Mouse (Mus musculus) forebrain, embryonic 14.5 days (tissue): Measurements from ENCODE around the gene Efcab14. TPM values are rescaled to one million over a fixed set of nuclear protein-coding genes. Genes with fewer than 3 reads are reported as not detected.
A peak's percentile ranks its signal among the peaks of the same experiment; 100 is the strongest.

Experiments
- ATAC-seq: fragments of 200-750 bp; cut with Nextera tagmentation; 2 replicates; pipeline ENCODE4 v1.8.0; 2017; ENCODE audit warnings: mild to moderate bottlenecking, moderate library complexity
- DNase-seq: peaks from one replicate; pipeline ENCODE4 v3.0.0-alpha.2; 2015; ENCODE audit warnings: low spot score
- H3K27ac ChIP-seq: fragments of 300-500 bp; sonication (generic); 2 replicates; pipeline ENCODE4 v1.5.1; 2014; ENCODE audit warnings: low read depth, mild to moderate bottlenecking, control low read depth, low read length, moderate library complexity
- H3K27me3 ChIP-seq: fragments of 300-500 bp; sonication (generic); replicated peaks from 2 replicates; pipeline ENCODE4 v1.6.1; 2014; ENCODE audit warnings: low read length, control low read depth, mixed read lengths; ENCODE audit not compliant: control insufficient read depth, insufficient read depth
- H3K36me3 ChIP-seq: fragments of 300-500 bp; sonication (generic); 2 replicates; pipeline ENCODE4 v1.6.1; 2014; ENCODE audit warnings: low read length, control low read depth; ENCODE audit not compliant: control insufficient read depth, insufficient read depth
- H3K4me1 ChIP-seq: fragments of 300-500 bp; sonication (generic); 2 replicates; pipeline ENCODE4 v1.6.1; 2014; ENCODE audit warnings: antibody characterized with exemption, low read length, control low read depth; ENCODE audit not compliant: control insufficient read depth, insufficient read depth
- H3K4me2 ChIP-seq: fragments of 300-500 bp; sonication (generic); 2 replicates; pipeline ENCODE4 v1.6.1; 2014; ENCODE audit warnings: mild to moderate bottlenecking, control low read depth, low read length
- H3K4me3 ChIP-seq: fragments of 300-500 bp; sonication (generic); 2 replicates; pipeline ENCODE4 v1.5.1; 2014; ENCODE audit warnings: low read depth, low read length, control low read depth
- H3K9ac ChIP-seq: fragments of 300-500 bp; sonication (generic); 2 replicates; pipeline ENCODE4 v1.6.1; 2014; ENCODE audit warnings: mild to moderate bottlenecking, low read length, control low read depth, moderate library complexity
- H3K9me3 ChIP-seq: fragments of 300-500 bp; sonication (generic); replicated peaks from 2 replicates; pipeline ENCODE4 v1.6.1; 2016; ENCODE audit warnings: low read length, control low read depth, mixed read lengths; ENCODE audit not compliant: control insufficient read depth
- WGBS: fragments of 180-500 bp; shearing (Covaris S2); extraction: QIAGEN DNeasy Blood & Tissue Kit; methylation state at CpG from one replicate; pipeline ENCODE4 v1.1.7; 2014; 5-methylcytosine and 5-hydroxymethylcytosine counted together
- polyA plus RNA-seq: library from polyadenylated mRNA; unstranded; fragments of >200 nt; fragmentation: Nextera tagmentation; extraction: Ambion mirVana; gene quantifications from 2 replicates; pipeline ENCODE4 v1.2.1, GENCODE M21; 2014

The Efcab14 gene
- polyA plus RNA-seq, 1 experiment from 2014 or later: 17.7 TPM

DNA sequence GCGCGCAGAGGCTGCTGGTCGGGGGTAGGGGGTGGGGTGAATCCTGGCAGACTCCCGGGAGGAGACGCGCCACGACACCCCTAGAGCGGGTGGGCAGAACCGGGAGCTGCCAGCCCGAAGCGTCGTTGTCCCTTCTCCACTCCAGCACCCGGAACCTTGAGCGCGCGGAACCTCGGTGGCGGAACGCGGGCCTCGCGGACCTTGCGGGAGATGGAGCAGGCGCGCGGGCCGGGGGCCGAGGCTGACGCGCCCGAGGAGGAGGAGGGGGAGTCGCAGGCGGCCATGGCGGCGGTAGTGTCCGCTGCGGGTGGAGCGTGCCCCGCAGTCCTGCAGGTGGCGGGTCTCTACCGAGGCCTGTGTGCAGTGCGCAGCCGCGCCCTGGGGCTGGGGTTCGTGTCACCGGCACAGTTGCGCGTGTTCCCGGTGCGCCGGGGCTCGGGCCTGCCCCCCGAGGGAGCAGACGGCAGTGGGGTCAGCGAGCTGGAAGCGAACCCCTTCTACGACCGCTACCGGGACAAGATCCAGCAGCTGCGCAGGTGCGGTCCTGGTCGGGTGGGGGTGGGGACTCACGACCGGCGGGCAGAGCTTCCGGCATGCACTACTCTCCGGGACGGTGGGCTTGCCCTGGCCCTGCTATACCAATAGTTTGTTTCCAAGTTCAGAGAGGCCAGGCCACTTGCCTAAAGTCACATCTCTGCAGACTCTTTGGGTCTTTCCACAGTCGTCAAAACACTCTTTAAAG lies 47.4 kb downstream of the Efcab14 start, which contains the start of gene Atpaf1:
TSS of gene Atpaf1 (plus strand) at position 44 of the 742 bp plus-strand sequence.
- Histone ChIP-seq H3K36me3 (peaks cover 11% of the 10 kb centered on the region), H3K4me3 (peak within 1 kb of the TSS; percentile 68), H3K9me3 (no peaks in the 10 kb centered on the region), H3K27ac (no peak within 1 kb of the TSS), H3K4me2 (peak within 1 kb of the TSS; percentile 69), H3K4me1 (peaks cover 5% of the 10 kb centered on the region; the same call in 1 of the 2 replicates), H3K9ac (peak within 1 kb of the TSS; percentile 82), H3K27me3 (no peaks in the 10 kb centered on the region)
- ATAC-seq (peak; percentile 91), DNase-seq (peak; percentile 66)
- under 1% methylated on average over 55 of the region's 69 CpGs for WGBS

DNA sequence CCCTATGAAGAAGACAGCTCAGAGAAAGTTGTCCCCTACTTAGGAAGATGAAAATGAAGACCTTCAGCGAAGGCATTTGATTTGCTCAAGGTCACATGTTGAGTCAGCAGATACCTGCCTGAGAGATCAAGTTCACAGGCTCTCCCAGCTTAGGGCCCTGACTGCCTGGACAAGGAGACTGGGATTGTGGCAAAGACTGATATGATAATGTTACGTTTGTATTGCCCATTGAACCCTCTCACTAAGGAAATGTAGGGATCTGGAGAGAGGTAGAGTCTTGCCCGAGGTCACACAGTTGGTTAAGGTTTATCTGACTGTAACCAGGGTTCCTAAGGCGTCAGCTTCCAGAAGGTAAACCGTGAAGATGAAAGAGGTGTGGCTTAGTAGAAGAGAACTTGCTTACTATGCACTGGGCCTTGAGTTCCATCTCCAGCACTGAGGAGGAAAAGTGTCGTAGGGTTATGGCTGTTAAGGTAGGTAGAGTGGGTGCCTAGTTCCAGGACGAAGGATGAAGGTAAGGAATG lies 48.0 kb downstream of the Efcab14 start:
- Histone ChIP-seq H3K36me3 (peaks cover 18% of the 10 kb centered on the region), H3K4me3 (peak overlapping the region; percentile 68), H3K4me2 (peak overlapping the region; percentile 69), H3K27me3 (no peaks in the 10 kb centered on the region), H3K4me1 (peaks cover 5% of the 10 kb centered on the region; the same call in 1 of the 2 replicates), H3K9ac (peak overlapping the region; percentile 82), H3K9me3 (no peaks in the 10 kb centered on the region), H3K27ac (no peak overlapping the region)
- ATAC-seq (0 out of 2 replicates have a peak, but pooled peaks have one; percentile 1), DNase-seq (peak; percentile 0)
- 66% methylated on average over 7 of the region's 7 CpGs for WGBS

DNA sequence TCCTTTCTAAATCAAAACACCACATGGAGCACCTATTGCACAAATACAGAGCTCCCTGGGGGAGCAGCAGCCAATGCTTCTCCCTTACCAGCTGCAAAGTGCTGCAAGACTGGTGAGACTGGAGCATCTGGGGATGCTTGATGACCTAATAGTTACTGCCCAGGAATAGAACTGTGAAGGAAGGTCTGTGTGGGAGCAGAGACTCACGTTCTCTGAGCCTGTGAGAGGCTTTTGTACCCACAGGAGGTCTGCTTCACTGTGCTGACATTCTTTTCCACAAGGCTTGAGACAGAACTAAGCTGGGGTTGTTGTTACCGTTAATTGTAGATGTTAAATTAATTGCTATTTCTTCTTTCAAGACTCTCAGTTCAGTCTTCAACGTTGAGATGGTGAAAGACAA lies 53.3 kb downstream of the Efcab14 start:
- Histone ChIP-seq H3K9ac (no peak overlapping the region), H3K4me2 (no peak overlapping the region), H3K27me3 (no peaks in the 10 kb centered on the region), H3K36me3 (peaks cover 45% of the 10 kb centered on the region), H3K4me3 (no peak overlapping the region), H3K9me3 (no peaks in the 10 kb centered on the region), H3K4me1 (peaks cover under 1% of the 10 kb centered on the region; the same call in 1 of the 2 replicates), H3K27ac (no peak overlapping the region)
- DNase-seq (no peak), ATAC-seq (no peak)
- 76% methylated on average over 3 of the region's 3 CpGs for WGBS

DNA sequence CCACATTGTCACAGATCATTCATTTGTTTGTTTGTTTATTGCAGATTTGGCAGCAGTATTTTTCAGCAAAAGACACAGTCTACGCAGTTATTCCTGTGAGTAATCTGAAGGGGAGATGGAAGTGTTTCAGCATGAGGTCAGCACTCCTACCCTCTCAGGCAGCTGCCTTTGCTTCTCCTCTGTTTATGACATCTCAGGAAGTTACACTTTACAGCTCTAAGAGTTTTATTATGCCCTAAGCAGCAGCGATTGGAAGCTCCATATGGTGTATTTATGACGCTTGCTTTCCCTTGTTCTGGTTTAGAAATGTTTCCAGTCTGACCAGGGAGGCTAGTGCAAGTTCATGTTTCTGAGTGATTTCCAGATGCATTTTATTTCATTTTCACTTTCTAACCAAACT lies 57.8 kb downstream of the Efcab14 start:
- Histone ChIP-seq H3K9me3 (no peaks in the 10 kb centered on the region), H3K4me1 (no peaks in the 10 kb centered on the region), H3K27ac (no peak overlapping the region), H3K9ac (no peak overlapping the region), H3K4me3 (no peak overlapping the region), H3K36me3 (peaks cover 61% of the 10 kb centered on the region), H3K27me3 (no peaks in the 10 kb centered on the region), H3K4me2 (no peak overlapping the region)
- WGBS: 91% methylated on average over 3 of the region's 3 CpGs
- DNase-seq (no peak), ATAC-seq (no peak)

DNA sequence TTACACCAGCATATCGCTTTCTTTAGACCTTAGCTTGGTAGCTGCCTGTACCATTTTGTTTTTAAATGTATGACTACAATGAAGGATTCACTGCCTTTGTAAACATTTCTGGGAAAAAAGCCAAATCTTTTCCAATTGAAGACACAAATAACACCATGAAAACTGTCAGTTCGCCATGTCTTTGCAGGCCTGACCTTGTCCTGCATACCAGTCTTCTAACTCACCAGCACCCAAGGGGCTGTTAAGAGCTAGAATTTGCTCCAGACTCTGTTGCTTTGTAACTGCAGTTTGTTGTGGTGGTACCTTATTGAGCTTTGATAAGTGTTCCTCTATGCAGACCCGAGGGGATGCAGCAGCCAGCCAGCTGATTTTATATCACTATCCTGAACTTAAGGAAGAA lies 62.4 kb downstream of the Efcab14 start:
- no peaks in the 10 kb centered on the region for H3K4me1 ChIP-seq
- H3K27ac ChIP-seq: no peak overlapping the region
- no peak overlapping the region for H3K4me3 ChIP-seq
- H3K9ac ChIP-seq: no peak overlapping the region
- no peak overlapping the region for H3K4me2 ChIP-seq
- DNase-seq: peak; percentile 22
- H3K36me3 ChIP-seq: peaks cover 56% of the 10 kb centered on the region
- H3K9me3 ChIP-seq: no peaks in the 10 kb centered on the region
- 65% methylated on average over 3 of the region's 3 CpGs for WGBS
- ATAC-seq: no peak
- no peaks in the 10 kb centered on the region for H3K27me3 ChIP-seq

DNA sequence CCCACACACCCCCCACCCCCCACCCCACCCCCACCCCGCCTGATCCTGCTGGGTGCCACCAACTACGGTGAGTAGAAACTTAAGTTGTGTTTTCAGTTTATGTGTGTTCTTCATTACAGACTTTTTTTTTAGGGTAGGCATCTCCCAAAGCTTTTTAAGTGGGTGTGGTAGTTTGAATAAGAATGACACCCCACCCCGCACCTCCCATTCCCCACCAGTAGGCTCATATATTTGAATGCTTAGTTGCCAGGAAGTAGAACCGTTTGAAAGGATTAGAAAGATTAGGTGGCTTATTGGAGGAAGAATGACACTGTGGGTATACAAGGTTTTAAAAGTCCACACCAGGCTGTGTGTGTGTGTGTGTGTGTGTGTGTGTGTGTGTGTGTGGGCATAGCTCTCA lies 74.8 kb downstream of the Efcab14 start:
- DNase-seq (no peak), ATAC-seq (no peak)
- no peak overlapping the region for H3K4me3 ChIP-seq
- 78% methylated on average over 4 of the region's 4 CpGs for WGBS
- no peak overlapping the region for H3K27ac ChIP-seq
- H3K4me1 ChIP-seq: no peaks in the 10 kb centered on the region
- no peaks in the 10 kb centered on the region for H3K27me3 ChIP-seq
- no peak overlapping the region for H3K9ac ChIP-seq
- no peak overlapping the region for H3K4me2 ChIP-seq
- no peaks in the 10 kb centered on the region for H3K9me3 ChIP-seq
- peaks cover 26% of the 10 kb centered on the region for H3K36me3 ChIP-seq

DNA sequence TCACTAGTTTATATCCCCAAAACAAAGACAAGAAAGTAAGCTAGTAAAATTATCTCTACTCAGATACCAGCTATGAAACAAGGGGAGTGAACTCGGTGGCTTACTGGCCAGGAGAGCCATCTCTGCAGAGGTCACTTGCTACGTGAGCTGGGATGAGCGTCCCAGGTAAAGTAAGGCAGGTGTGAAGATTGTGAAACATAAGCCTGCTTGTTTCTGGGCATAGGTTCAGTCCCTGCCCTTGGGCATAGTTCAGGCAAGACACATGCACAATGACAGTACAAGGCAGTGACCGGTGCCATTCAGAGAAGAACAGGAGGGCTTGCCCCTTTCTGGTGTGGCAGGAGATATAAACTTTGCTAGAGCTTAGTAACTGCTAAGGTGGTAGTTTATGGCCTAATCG lies 78.1 kb downstream of the Efcab14 start:
- no peak overlapping the region for H3K9ac ChIP-seq
- no peaks in the 10 kb centered on the region for H3K9me3 ChIP-seq
- no peak overlapping the region for H3K4me2 ChIP-seq
- no peaks in the 10 kb centered on the region for H3K27me3 ChIP-seq
- no peak overlapping the region for H3K27ac ChIP-seq
- no peak for DNase-seq
- no peak overlapping the region for H3K4me3 ChIP-seq
- H3K36me3 ChIP-seq: peaks cover 24% of the 10 kb centered on the region
- ATAC-seq: no peak
- WGBS: 95% methylated on average over 5 of the region's 5 CpGs
- no peaks in the 10 kb centered on the region for H3K4me1 ChIP-seq

DNA sequence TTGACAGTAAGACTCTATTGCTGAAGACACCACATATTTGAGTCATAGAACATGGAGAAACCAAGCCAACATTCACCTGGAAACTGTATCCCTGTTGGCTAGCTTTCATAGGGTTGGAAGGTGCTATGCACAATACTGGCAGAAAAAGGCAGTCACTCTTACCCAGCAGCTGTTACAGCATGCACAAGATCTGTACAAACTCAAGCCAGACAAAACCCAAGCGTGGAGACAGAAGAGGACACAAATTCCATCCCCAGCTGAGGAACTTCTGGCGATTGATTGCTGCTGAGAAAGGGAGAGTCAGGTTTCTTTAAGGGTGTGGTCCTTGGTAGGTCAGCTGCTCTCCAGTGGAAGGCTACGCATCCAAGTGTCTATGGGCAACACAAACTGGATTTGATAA lies 82.7 kb downstream of the Efcab14 start:
- no peaks in the 10 kb centered on the region for H3K27me3 ChIP-seq
- no peak for DNase-seq
- no peak overlapping the region for H3K9ac ChIP-seq
- 80% methylated on average over 3 of the region's 3 CpGs for WGBS
- 0 out of 2 replicates have a peak, but pooled peaks cover 9% of the 10 kb centered on the region for H3K36me3 ChIP-seq
- H3K9me3 ChIP-seq: no peaks in the 10 kb centered on the region
- no peak for ATAC-seq
- no peaks in the 10 kb centered on the region for H3K4me1 ChIP-seq
- H3K27ac ChIP-seq: no peak overlapping the region
- H3K4me2 ChIP-seq: no peak overlapping the region
- no peak overlapping the region for H3K4me3 ChIP-seq

DNA sequence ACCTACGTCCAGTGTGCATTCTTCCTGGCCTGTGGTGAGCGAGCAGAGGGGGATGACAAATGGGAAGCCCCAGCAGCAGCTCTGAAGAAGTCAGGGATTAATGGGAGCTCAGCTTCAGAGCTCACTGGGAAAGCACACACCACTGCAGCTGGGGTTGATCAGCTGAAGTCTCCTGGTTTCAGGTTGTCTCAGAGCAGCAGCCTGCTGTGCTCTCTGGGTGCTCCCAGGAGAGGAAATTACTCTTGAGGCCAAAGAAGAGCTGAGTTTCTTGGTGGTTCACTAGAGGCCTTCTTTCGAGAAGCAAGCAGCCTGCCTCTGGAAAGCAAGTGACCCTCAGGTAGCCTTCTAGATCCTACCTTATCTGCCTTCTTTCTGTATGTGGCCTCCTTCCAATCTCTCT lies 83.4 kb downstream of the Efcab14 start:
- Histone ChIP-seq H3K4me3 (no peak overlapping the region), H3K27ac (no peak overlapping the region), H3K4me2 (no peak overlapping the region), H3K9ac (no peak overlapping the region), H3K36me3 (0 out of 2 replicates have a peak, but pooled peaks cover 5% of the 10 kb centered on the region), H3K9me3 (no peaks in the 10 kb centered on the region), H3K4me1 (no peaks in the 10 kb centered on the region), H3K27me3 (no peaks in the 10 kb centered on the region)
- WGBS: 78% methylated on average over 3 of the region's 3 CpGs
- no peak for ATAC-seq
- DNase-seq: no peak
